Mouse (Mus musculus) 3134 (cell line): ENCODE measurements around the gene Il1f5.

ENCODE experiments used
- DNase-seq: peaks from one replicate; pipeline ENCODE4 v3.0.0-alpha.2; 2011; ENCODE audit warnings: low spot score; ENCODE audit not compliant: insufficient read length; ENCODE audit errors: extremely low read depth

Il1f5 gene

GRCm38 (mm10) chr2:24276654-24277053 is at the start of gene Il1f5:
Il1f5 (plus strand) TSS chr2:24276954.
- DNase-seq = no peak

DNA sequence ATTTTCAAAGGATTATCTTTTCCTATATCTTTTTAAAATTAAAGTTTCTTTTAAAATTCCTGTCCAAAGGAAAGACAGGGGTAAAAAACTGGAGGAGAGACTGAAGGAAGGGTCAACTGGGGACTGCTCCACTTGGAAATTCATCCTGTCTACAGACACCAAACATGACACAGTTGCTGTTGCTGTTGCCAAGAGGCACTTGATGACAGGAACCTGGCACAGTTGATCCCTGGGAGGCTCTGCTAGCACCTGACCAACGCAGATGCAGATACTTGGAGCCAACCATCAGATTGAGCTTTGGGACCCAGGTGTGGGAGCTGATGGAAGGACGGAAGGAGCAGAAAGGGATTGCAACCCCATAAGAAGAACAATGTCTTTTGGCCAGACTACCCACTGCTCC is 49.6 kb upstream of the Il1f5 start:
- no peak for DNase-seq

GRCm38 (mm10) chr2:24267503-24267902 is 9.3 kb upstream of the Il1f5 start:
- DNase-seq = no peak

DNA sequence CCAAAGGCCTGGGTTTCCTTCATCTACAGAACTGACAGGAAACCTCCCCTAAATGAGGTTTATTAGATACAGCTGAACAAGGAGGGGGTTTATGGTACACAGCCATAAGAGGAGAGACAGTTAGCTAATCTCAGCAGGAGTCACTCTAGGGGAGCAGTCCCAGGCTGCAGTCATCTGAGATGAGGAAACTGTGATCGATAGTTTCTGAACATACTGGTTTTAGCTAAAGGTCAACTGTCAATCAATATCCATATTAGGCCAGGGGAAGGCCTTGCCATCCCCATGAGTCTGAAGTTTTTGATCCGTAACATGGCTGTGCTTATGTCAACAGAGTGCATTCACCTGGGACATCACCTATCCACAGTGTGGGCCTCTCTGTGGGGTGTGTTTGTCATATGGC is 3.1 kb upstream of the Il1f5 start:
- DNase-seq = no peak

- DNase-seq = no peak
Observed at GRCm38 (mm10) chr2:24275146-24275545, 1.6 kb upstream of the Il1f5 start.

DNA sequence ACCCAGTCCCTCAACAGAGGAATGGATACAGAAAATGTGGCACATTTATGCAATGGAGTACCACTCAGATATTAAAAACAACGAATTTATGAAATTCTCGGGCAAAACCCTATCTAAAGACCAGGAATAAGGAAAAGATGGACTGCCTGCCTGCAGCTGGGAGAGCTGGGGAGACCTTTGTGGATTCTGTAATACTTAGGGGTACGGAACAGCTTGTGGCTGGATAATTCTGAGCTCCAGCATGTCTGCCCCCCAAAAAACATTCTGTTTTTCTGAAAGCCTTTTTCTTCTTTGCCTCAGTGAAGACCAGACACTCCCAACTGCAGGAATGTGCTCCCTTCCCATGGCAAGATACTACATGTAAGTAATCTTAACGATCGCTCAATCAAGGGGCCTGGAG is 14.1 kb downstream of the Il1f5 start, which contains the start of gene Il1f10:
Gene Il1f10 (plus strand): TSS at position 301 of the 400 bp plus-strand sequence.
- DNase-seq = no peak

- DNase-seq = no peak
Observed at GRCm38 (mm10) chr2:24294616-24295015, 17.9 kb downstream of the Il1f5 start.

GRCm38 (mm10) chr2:24296837-24297236 is 20.1 kb downstream of the Il1f5 start:
- DNase-seq = no peak

- no peak for DNase-seq
Observed at GRCm38 (mm10) chr2:24311302-24312001, 34.7 kb downstream of the Il1f5 start.

DNA sequence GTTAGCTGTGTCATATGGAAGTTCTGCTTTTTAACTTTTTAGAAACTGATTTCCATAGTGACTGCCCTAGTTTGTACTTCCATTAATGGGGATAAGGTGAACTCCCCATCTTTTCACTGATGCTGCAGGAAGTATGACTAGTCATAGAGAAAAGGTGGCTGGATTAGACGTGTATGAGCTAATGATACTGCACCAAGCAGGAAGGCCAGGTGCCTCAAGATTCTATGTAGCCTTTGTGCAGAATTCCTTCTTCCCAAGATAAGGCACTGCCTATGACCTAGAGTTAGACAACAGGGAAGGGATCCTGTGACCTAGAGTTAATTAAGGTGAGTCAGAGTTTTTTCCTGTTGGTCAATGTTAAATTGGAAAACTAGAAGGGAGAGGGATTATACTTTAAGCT is 40.2 kb downstream of the Il1f5 start:
- DNase-seq = no peak

GRCm38 (mm10) chr2:24317919-24318598 is 41.3 kb downstream of the Il1f5 start:
- DNase-seq = no peak
